Mouse (Mus musculus) liver, adult 2 months (tissue): ENCODE data around the gene Faf1.

Experiments used
- CTCF ChIP-seq: fragments of 200-500 bp; IDR thresholded peaks from 2 replicates; pipeline ENCODE4 v1.5.1; 2011; ENCODE audit warnings: low read depth, low read length, control low read depth
- POLR2A ChIP-seq: fragments of 200-500 bp; IDR thresholded peaks from 2 replicates; pipeline ENCODE4 v1.6.1; 2011; ENCODE audit warnings: low read length, control low read depth; ENCODE audit not compliant: insufficient read depth; ENCODE audit errors: extremely low read depth

- TF ChIP-seq CTCF (no peak), POLR2A (no peak)
Observed at GRCm38 (mm10) chr4:109974655-109975380, 298.4 kb downstream of the Faf1 start.
